Mouse (Mus musculus): ENCODE data around the gene Fam180a. TPM values are rescaled to one million over a fixed set of nuclear protein-coding genes. Genes with fewer than 3 reads are reported as not detected.

Gene Fam180a
- total RNA-seq, 2 experiments from 2014 or later, result 5.5 to 7.4 TPM

GRCm38 (mm10) chr6:35271868-35272765 is 53.8 kb downstream of the Fam180a start:
- intact Hi-C loops (cut with DNase I), result no loop called here
- no peak for DNase-seq (ENCODE audit: low spot score in 2 of 2)

- intact Hi-C loops (cut with DNase I), result no loop called here
- no peak for DNase-seq (ENCODE audit: low spot score in 2 of 2)
Observed at GRCm38 (mm10) chr6:35271094-35271855, 54.7 kb downstream of the Fam180a start.

GRCm38 (mm10) chr6:35269643-35270042 is 56.3 kb downstream of the Fam180a start:
- no peak for DNase-seq (ENCODE audit: low spot score in 2 of 2)
- intact Hi-C loops (cut with DNase I), result no loop called here

- DNase-seq (ENCODE audit: low spot score in 2 of 2), result no peak
- intact Hi-C loops (cut with DNase I), result no loop called here
Observed at GRCm38 (mm10) chr6:35268711-35269110, 57.2 kb downstream of the Fam180a start.

- intact Hi-C loops (cut with DNase I), result no loop called here
- no peak for DNase-seq (ENCODE audit: low spot score in 2 of 2)
Observed at GRCm38 (mm10) chr6:35265580-35266278, 60.2 kb downstream of the Fam180a start.

Other genes starting within 250 kb of the Fam180a start
- gene Cnot4, start 192.4 kb downstream of the Fam180a start, total RNA-seq (2021), result 10 to 100 TPM; 36.0 to 38.4 TPM
- gene Nup205, start 148.7 kb downstream of the Fam180a start, total RNA-seq (2021), result 10 to 100 TPM; 25.1 to 27.7 TPM
- 10 to 100 TPM; 11.1 to 13.9 TPM for gene Slc13a4, start 18.0 kb downstream of the Fam180a start, total RNA-seq (2021)
- gene Mtpn, start 213.7 kb upstream of the Fam180a start, total RNA-seq (2021), result 100 to 1,000 TPM; 344 to 362 TPM